Mouse (Mus musculus) common myeloid progenitor, adult 5-6 weeks (primary cell): Measurements from ENCODE around the gene Gdf10. TPM values are rescaled to one million over a fixed set of nuclear protein-coding genes. Genes with fewer than 3 reads are reported as not detected.

Source experiments
- ATAC-seq: replicated peaks from 2 replicates; pipeline ENCODE4 v1.8.0; 2016; ENCODE audit warnings: low read depth, mild to moderate bottlenecking, moderate TSS enrichment, inconsistent platforms; ENCODE audit not compliant: poor library complexity, severe bottlenecking
- total RNA-seq: library from RNA; stranded (forward); fragments of 200-1000, 187-1606 nt; gene quantifications from 2 replicates; pipeline ENCODE4 v1.2.3, GENCODE M21; 2017

The Gdf10 gene
- total RNA-seq: not detected in 2 replicates

- no peak; the same call in 1 of the 2 replicates for ATAC-seq
Measured at GRCm38 (mm10) chr14:33923168-33924070, at the start of gene Gdf10. Gene Gdf10, plus strand, starts transcription at chr14:33923587.

- ATAC-seq: no peak
Measured at GRCm38 (mm10) chr14:33878826-33879225, 44.6 kb upstream of the Gdf10 start.

GRCm38 (mm10) chr14:33880236-33880635 lies 43.2 kb upstream of the Gdf10 start:
- ATAC-seq: no peak

GRCm38 (mm10) chr14:33881471-33881870 lies 41.9 kb upstream of the Gdf10 start:
- no peak for ATAC-seq

- no peak for ATAC-seq
Measured at GRCm38 (mm10) chr14:33883046-33883445, 40.3 kb upstream of the Gdf10 start.

- no peak for ATAC-seq
Measured at GRCm38 (mm10) chr14:33885466-33885865, 37.9 kb upstream of the Gdf10 start.

GRCm38 (mm10) chr14:33888387-33889035 lies 34.9 kb upstream of the Gdf10 start:
- no peak for ATAC-seq

- ATAC-seq: no peak
Measured at GRCm38 (mm10) chr14:33889971-33890370, 33.4 kb upstream of the Gdf10 start.

GRCm38 (mm10) chr14:33891507-33891906 lies 31.9 kb upstream of the Gdf10 start:
- no peak for ATAC-seq

GRCm38 (mm10) chr14:33895777-33896176 lies 27.6 kb upstream of the Gdf10 start:
- ATAC-seq: no peak

GRCm38 (mm10) chr14:33896628-33897300 lies 26.6 kb upstream of the Gdf10 start:
- ATAC-seq: no peak

GRCm38 (mm10) chr14:33902783-33903182 lies 20.6 kb upstream of the Gdf10 start:
- ATAC-seq: no peak

GRCm38 (mm10) chr14:33903199-33903598 lies 20.2 kb upstream of the Gdf10 start:
- no peak for ATAC-seq

- no peak for ATAC-seq
Measured at GRCm38 (mm10) chr14:33904851-33905250, 18.5 kb upstream of the Gdf10 start.

GRCm38 (mm10) chr14:33913727-33914126 lies 9.7 kb upstream of the Gdf10 start:
- ATAC-seq: no peak

- no peak for ATAC-seq
Measured at GRCm38 (mm10) chr14:33914206-33914605, 9.2 kb upstream of the Gdf10 start.

- no peak for ATAC-seq
Measured at GRCm38 (mm10) chr14:33920727-33921559, 2.4 kb upstream of the Gdf10 start.

- ATAC-seq: no peak
Measured at GRCm38 (mm10) chr14:33922771-33923167, 618 bp upstream of the Gdf10 start.

GRCm38 (mm10) chr14:33931853-33932252 lies 8.5 kb downstream of the Gdf10 start:
- no peak for ATAC-seq
